Mouse (Mus musculus) cerebellum, adult 18-20 months (tissue): Measurements from ENCODE around the gene Cog5.

Experiments used
- DNase-seq, 2 experiments: peaks; one replicate each; pipeline ENCODE4 v3.0.0; 2021

Cog5 gene

DNA sequence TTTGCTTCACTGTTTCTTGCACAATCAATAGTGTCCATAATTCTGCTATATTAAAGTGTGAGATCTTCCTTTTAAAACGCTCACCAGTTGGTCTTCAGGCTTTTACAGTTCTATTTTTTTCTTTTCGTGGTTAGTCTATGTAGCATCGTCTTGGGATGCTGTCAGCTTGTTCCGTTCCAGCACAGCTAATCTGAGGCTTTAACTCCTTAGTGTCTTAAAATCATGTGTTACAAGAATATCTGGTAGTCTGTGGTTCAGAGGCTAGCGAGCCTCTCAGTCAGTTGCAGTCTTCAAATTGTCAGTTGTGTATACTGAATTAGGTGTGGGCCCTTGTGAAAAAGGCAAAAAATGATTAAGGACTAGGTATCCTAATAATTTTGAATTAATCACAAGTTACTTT lies 57.6 kb downstream of the Cog5 start:
- peak; percentile 31 to 50 for DNase-seq

DNA sequence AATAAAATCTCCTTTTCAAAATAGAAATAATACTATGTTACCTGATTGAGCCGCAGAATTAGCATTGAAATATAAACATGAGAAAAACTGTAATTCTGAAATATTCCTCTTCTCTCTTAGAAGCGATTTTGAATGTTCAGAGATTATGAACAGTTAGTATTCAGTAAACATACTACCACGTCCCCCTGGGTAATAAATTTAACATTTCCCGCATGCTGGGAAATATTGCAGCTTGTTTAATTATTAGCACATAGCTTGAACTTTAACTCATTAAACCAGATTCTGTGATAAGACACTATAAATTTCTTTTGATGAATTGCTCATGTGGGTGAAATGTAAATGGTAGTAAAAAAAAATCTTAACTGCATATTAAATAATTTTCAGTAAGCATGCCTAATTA lies 58.1 kb downstream of the Cog5 start:
- no peak for DNase-seq

DNA sequence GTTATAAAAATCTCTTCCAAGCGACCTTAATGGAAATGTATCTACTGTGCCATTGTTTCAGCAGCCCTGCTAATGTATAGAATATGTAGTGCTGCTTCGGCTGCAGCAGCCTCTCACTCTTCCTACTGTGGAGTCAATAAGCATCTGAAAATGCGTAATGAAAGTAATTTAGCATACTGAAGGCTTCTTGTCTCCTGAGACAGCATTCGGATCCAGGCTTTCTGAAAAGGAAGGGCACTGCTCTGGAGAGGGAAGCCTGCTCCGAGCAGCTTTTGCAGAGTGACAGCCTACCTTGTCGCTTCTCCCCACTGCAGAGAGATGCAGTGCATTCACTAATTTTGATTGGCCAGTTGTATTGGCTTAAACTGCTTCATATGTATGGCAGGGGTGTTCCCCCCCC lies 58.9 kb downstream of the Cog5 start, which contains the start of gene Gpr22:
TSS of gene Gpr22 (minus strand) at position 348 of the 400 bp plus-strand sequence.
- peak; percentile 81 for DNase-seq

DNA sequence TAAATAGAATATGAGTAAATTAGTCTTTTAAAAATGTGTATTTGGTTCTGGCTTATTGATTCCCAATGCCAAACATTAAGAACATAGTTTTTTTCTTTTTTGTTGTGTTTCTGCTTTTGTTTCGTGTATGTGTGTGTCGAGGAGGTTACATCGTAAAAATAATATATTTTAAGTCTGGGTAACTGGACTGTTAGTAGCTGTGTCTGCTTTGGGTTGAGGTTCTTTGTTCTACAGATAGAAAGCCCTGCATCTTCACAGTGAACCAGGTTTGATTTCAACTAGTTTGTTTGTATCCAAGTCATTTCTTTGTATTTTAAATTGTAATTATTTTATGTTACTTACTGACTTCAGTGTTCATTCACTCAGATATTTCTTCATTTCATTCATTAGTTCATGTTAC lies 59.4 kb downstream of the Cog5 start:
- no peak for DNase-seq

DNA sequence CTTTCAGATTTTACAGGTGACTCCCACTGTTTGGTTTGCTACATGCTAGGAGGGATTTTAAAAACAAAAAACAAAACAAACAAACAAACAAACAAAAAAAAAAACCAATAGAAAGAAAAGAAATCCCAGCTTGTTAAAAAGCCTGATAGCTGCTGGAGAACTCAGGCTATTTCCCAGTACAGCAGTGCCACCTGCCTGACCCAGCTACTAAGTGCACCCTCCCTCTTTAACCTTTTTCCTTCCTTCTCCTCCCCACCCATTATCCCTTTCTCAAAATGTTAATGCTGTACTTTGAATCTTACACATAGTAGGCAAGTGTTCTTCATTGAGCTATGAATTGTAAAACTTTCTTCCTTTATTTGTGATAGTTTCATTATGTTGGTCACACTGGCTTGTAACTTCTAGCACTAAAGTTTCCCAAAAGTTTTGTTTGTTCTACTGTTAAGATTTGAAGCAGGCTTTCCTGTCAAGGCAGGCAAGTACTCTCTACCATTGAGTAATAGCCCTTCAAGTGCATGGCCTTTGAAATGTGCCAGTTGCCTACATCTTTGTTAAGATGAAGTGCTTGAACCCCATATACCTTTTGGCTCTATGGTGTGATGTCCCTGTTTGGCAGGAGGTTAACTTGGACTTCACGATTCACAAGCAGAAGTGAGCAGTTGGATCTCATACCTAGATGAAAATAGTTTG lies 65.1 kb downstream of the Cog5 start:
- DNase-seq: peak in 1 of 2 experiments; percentile 48

DNA sequence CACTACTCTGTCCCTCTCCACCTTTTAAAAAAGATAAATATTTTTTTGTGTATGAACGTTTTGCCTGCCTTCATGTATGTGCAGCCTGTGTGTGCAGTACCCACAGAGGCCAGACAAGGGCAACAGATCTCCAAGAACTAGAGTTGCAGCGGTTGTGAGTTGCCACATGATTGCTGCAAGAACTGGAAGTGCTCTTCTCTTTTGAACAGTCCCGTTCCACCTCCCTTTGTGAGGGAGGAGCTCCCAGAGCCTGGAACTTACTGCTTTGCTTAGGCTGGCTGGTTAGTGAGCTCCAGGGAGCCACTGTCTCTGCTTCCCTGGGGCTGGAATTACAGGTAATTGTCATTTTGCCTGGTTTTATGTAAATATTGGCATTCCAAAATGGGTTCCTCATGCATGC lies 69.9 kb downstream of the Cog5 start:
- DNase-seq: peak in 1 of 2 experiments; percentile 1

DNA sequence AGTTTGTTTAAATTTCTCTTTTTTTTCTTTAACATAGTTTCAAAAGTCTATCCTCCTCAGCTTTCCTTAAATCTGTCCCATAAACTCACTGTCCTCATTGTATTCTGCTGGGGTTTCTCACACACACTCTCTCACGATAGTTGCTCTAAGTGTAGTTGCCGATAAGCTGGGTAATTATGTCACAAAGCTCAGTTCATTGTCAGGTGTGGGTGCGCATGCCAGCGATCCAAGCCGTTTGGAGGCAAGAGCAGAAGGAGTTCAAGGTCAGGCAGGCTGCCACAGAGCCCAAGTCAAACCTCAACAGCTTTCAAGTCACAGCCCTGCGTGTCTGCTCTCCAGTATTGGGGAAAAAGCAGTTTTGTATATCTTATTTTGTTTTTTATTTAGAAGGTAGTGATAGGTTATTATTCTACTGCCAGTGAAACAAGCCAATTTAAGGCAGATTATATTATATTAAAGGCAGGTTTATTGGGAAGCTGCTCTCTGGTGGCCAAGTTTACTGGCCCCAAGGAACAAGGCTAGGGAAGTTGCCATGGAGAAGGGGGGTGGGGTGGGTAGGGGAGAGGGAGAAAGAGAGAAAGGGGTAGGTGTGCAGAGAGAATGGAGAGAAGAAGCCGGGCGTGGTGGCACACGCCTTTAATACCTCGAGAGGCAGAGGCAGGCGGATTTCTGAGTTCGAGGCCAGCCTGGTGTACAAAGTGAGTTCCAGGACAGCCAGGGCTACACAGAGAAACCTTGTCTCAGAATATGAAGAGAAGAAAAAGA lies 71.0 kb downstream of the Cog5 start:
- no peak for DNase-seq

DNA sequence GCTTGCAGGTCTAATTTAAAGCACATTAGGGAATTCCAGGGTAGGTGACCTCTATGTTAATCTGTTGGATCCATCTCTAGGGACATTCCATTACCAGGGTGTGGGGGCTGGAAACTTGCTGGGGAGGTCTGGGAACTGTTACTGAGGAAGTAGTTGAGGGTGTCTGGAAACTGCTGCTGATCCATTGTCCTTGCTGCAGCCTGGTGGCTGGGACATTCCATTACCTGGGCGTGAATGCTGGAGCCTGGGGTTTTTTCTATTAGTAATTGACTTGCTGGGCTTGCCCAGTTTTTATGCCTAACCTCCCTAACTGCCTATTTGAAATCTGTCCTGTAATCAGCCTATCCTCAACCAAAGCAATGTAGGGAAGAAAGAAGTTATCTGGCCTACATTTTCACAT lies 72.0 kb downstream of the Cog5 start:
- DNase-seq: no peak

DNA sequence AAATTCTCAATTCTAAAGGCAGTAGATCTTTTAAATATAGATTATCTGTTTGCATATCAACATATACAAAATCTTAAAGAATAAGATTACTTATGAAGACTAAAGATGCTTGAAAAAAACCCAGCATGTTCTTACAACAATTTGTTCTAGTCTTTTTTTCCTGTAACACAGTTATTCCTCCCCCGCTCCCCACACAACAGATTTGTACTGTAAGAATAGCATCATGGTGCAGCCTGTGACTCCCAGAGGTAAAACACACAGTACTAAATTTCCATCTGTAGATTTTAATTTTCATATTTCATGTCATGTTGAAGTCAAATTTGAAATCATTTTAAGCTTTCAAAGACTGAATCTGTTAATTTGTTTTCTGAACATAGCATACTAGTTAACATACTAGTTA lies 75.5 kb downstream of the Cog5 start:
- DNase-seq: no peak

DNA sequence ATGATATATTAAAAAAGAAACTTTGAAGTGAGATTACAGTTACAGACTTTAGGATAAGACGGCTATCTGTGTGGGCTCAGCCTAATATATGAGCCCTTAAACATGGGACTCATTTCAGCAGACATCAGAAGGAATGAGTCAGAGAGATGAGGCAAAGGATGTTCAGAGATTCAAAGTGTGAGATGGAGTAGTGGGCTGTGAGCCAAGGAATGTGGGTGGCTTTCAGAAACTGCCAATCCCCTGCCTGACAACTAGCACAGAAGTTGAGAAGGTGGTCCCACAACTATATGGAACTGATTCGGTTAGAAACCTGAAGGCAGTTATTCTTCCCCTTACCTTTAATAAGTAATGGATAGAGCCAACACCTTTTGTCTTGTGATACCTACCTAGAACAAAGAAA lies 79.9 kb downstream of the Cog5 start:
- no peak for DNase-seq

DNA sequence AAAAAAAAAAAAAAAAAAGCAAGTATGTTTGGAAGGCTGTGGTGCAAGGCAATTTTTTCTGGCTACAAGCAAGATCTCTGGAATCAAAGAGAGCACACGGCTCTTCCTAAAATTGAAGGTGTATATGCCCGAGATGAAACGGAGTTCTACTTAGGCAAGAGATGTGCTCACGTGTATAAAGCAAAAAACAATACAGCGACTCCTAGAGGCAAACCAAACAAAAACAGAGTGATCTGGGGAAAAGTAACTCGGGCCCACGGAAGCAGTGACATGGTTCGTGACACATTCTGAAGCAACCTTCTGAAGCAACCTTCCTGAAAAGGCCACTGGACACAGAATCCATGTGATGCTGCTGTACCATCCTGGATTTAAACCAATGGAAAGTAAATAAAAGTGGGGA lies 92.6 kb downstream of the Cog5 start:
- DNase-seq: no peak

DNA sequence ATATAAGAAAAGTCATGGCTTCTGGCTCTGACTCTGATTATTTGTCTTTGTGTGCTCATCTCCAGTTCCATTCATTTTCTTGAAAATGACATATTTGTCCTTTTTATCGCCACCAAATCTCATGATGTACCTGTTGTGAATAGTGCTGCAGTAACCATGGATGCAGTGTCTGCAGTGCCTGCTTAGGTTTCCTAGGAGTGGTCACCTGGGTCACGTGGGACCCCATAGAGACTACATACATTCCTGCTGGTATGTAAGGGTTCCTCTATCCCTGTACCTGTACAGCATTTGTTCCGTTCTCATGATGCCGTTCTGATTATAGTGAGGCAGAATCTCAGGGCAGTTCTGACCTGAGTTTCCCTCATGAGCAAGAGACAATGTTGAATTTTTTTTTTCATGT lies 95.2 kb downstream of the Cog5 start:
- no peak for DNase-seq

DNA sequence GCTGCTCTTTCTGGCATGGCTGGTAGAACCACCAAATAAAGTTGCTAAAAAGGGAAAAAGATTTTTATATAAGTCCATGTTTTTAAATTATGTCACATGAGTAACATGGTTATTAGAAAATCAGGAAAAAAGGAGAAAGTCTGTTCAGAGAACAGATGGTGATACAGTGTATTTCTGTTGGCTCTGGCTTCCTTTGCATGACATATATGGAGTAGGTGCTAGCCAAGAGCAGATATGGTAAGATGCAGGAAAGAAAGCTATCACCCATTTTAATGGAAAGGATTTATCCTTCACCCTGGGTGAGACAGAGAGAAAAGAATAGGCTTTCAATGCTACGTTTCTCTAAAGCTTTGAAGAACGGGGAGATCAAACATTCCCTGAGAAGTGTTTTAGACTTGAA lies 99.8 kb downstream of the Cog5 start:
- no peak for DNase-seq

DNA sequence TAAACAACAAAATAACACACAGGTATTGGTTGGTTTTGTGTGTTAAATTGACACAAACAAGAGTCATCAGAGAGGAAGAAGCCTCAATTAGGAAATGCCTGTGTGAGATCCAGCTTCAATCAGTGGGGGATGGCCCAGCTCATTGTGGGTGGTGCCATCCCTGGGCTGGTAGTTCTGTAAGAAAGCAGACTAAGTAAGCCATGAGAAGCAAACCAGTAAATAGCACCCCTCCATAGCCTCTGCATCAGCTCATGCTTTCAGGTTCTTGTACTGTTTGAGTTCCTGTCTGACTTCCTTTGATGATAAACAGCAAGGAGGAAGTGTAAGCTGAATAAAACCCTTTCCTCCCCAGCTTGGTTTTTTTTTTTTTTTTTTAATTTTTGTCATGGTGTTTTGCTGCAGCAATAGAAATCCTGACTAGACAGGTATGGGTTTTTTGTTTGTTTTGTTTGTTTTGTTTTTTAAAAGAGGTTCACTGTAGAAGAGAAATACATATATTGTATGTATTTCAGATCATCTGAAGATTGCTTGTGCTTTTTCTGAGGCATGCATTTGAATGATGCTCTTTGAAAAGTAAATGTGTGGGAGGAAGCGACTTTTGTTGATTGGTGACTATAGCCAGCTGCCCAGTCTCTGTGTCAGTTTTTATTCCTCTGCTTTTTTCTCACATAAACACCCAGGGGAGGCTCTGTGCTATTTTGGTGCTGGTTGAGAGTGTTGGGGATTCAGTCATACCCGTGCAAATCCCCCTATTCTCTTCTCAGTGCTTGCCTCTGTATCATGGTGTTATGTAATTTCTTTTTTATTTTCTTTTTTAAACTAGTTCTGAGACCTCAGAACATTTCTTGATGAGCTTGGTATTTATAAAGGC lies 101.5 kb downstream of the Cog5 start:
- no peak for DNase-seq

DNA sequence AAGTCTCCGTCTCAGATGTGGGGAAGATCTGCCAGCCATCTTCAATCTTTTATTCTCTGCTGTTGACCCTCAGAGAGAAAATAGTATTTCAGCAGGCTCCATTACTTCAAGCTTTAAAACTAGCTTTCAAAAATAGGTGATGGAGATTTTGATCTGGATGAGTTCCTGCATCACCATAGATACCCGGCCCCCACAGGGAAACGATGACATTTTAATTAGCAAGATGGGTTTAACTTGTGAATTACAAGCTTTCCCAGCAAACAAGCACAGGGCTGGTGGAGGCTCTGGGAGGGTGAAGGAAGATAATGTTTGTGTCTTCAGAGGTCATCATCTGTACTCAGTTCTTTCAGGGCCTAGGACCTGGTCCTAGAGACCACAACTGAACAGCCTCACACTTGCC lies 118.9 kb downstream of the Cog5 start:
- DNase-seq: no peak

DNA sequence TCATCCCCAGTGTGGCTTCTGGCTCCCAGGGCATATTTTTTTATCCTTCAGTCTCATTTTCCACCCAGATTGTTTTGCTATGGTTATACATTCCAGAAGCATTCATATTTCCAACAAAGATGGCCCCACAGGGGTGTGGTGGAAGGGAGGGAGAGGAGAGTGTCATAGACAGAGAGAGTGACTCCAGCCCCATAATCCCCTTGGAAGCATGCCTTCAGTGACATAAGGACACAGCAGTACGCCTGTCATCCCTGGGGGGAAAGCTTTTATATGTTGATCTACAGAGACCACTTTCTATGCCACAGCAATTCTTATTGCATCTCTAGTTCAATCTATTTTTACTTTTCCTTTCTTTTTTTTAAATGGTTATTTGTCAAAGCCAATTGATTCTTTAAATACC lies 129.6 kb downstream of the Cog5 start:
- no peak for DNase-seq

DNA sequence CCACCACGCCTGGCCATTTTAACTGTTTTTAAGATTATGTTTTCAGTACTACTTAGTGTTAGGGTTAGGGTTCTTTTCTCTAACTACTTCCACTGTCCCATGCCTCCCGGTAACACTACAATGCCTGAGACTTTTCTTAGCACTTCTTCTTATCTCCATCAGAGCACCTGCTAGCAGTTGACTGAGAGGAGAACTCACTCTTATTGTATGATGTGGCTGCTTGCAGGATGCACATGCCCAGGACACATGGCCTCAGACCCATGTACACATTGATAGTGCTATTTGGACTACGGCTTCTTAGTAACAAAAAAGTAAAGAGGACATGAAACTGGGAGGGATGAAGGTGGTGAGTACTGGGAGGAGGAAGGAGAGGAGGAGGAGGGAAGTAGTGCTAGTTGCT lies 133.9 kb downstream of the Cog5 start:
- DNase-seq: no peak

DNA sequence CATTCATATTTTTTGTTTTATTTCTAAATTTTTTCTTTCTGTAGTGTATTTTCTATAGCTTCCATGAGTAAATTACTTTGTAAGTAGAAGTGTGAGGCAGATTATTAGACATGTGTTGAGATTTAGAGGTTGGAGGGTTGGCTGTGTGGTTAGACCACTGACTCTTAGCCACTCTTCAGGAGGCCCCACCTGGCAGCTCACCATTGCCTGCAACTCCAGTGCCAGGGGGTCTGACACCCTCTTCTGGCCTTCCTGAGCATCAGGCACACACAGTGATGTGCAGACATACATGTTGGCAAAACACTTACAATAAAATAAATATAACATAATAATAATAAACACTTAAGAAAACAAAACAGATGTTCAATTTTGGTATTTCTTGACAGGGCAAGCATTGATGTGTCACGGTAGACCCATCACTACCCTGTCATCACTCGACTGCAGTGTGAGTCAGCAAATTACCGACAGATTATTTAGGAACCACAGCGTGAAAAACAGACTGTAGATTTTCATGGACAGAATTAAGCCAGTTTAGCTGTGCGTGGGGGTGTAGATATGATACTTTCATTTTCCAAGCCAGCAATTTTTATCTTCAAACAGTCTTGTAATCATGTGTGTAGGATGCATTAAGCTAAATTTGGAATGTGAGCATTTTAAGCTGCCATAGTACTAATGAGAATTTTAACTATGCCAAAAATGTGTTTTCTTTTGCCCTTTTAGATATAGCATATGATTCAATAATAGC lies 151.9 kb downstream of the Cog5 start:
- no peak for DNase-seq

DNA sequence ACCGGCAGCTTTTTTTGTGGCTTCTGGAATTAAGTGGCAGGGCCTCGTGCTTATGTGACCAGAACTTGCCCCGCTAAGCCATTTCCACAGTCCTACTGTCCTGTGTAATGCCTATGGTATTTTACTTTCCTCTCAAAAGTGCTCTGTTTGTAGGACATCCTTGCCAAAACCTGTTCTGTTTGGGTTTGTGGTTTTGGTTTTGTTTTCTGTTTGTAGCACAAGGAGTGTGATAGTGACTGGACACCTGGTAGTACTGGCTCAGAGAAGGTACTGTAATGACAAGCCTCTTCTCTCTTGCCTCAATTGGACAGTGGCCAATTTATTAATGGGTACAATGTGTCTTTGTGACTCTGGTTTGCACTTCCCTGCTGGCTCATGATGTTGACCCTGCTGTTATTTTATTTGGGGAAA lies 163.4 kb downstream of the Cog5 start:
- DNase-seq: peak; percentile 62 to 71

DNA sequence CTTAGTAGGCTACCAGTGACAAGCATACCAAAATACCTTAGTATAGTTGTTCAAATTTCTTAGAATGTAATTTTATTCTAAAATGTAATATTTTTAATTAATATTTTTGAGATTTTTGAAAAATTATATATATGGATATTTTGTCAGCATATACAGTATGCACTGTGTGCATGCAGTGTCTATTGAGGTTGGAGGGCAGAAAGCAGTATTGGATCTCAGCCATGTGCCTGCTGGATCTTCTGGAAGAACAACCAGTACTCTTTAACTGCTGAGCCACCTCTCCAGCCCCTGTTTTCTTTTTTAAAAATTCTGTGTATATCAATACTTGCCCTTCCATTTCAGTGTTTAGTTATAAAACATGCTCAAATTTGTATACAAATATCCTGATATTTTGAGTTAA lies 164.4 kb downstream of the Cog5 start:
- no peak for DNase-seq

DNA sequence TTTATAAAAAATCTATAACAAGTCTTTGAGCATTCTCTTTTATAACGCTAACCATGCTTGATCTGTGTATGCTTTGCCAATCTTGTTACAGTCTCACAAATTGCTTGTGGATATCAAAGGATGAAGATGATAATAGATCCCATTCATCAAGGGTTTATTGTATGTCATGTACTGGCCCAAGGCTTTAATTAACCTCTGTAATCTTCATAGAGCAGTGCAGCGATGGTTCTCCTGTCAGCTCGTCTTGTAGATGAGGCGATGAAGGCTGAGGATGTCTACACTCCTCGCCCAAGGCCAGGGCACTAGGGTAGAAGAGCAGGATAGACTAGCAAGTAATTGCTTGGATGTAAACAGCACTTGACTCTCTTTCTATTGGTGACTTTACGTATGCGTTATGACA lies 164.9 kb downstream of the Cog5 start:
- DNase-seq: no peak

DNA sequence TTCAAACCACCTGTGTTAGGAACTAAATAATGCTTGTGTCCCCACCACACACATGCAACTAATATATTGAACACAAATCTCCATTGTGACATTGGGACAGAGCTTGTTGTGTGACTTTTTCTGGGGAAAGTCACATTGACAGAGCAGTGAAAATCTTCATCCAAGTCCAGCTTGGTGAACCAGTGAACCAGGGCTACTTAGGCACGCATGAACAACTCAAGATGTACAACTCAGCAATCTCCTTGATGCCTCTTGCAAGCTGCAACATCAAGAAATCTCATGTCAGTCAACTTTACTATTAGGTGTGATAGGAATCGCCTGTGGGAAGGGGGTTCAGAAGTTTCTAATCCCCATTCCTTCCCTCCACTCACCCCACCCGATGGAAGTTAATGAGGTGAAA lies 169.0 kb downstream of the Cog5 start:
- DNase-seq: no peak

DNA sequence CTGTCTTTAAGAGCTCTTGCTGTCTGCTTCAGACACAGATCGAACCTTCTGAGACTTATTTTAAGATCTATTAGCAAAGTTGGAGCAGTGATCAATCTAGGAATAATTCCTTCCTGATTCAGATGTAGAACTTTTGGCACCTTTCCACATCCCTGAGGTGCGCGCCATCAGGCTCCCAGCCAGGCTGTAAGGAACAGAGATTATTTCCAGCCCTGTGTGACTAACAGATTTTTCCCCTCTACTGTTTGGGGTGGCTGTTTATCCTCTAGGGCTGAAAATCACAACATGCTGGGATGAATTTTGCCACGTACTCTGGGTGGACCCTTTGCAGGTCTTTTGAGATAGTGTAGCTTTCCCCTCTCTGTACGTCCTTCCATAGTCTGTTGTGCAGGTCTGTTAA lies 170.2 kb downstream of the Cog5 start:
- DNase-seq: peak; percentile 68 to 69
